Mouse (Mus musculus): ENCODE measurements at regions not wholly inside any gene's neighbourhood (a gene's known extent, or its start where the extent isn't known, plus 50 kb on each side); places are given as distances from the start of the nearest gene placed in this dataset.

DNA sequence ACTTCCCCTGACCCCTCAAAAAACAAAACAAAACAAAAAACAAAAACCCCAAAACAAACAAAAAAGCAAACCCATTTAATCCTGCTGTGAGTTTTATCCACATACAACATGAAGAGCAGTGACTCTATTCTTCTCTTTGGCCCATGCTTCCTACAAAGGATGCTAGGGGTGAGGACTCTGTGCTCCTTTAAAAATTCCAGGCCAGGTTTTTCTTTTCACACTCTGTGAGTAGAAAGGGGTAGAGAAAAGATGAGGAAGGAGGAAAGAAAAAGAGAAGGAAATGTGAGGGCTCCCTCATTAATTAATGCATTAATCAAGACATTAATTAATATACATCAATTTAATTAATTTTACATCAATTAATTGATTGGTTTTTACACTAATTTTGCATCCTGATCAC is 82.9 kb upstream of the Phyhipl start:
- H3K27ac ChIP-seq (ENCODE audit: poor library complexity, severe bottlenecking): no peak overlapping the region
- H3K9me3 ChIP-seq (replicated peaks): no peaks in the 10 kb centered on the region
- H3K27me3 ChIP-seq (replicated peaks): no peaks in the 10 kb centered on the region
- H3K4me1 ChIP-seq (replicated peaks): peaks cover 6% of the 10 kb centered on the region; the same call in 1 of the 2 replicates
- no peak overlapping the region for H3K4me3 ChIP-seq
- ATAC-seq (ENCODE audit: insufficient number of reproducible peaks, low FRiP score): no peak
- no peak overlapping the region for H3K4me2 ChIP-seq
- H3K9ac ChIP-seq: no peak overlapping the region
- no peaks in the 10 kb centered on the region for H3K36me3 ChIP-seq

- Histone ChIP-seq H3K27me3 (replicated peaks) (no peaks in the 10 kb centered on the region), H3K27ac (ENCODE audit: poor library complexity, severe bottlenecking) (no peak overlapping the region), H3K4me1 (replicated peaks) (no peaks in the 10 kb centered on the region), H3K36me3 (no peaks in the 10 kb centered on the region), H3K4me2 (no peak overlapping the region), H3K9ac (no peak overlapping the region), H3K4me3 (no peak overlapping the region), H3K9me3 (replicated peaks) (no peaks in the 10 kb centered on the region)
- WGBS: 71% methylated on average over 12 of the region's 12 CpGs
- no peak for ATAC-seq (ENCODE audit: insufficient number of reproducible peaks, low FRiP score)
These were observed 78.2 kb upstream of the Phyhipl start for GRCm38 (mm10) chr10:70733956-70734355.

GRCm38 (mm10) chr10:70733478-70733877 is 77.7 kb upstream of the Phyhipl start:
- no peak overlapping the region for H3K4me3 ChIP-seq
- H3K4me2 ChIP-seq: no peak overlapping the region
- H3K27me3 ChIP-seq (replicated peaks): no peaks in the 10 kb centered on the region
- H3K9ac ChIP-seq: no peak overlapping the region
- no peaks in the 10 kb centered on the region for H3K9me3 ChIP-seq (replicated peaks)
- no peak for ATAC-seq (ENCODE audit: insufficient number of reproducible peaks, low FRiP score)
- H3K4me1 ChIP-seq (replicated peaks): no peaks in the 10 kb centered on the region
- no peak overlapping the region for H3K27ac ChIP-seq (ENCODE audit: poor library complexity, severe bottlenecking)
- WGBS: 86% methylated on average over 7 of the region's 7 CpGs
- no peaks in the 10 kb centered on the region for H3K36me3 ChIP-seq

DNA sequence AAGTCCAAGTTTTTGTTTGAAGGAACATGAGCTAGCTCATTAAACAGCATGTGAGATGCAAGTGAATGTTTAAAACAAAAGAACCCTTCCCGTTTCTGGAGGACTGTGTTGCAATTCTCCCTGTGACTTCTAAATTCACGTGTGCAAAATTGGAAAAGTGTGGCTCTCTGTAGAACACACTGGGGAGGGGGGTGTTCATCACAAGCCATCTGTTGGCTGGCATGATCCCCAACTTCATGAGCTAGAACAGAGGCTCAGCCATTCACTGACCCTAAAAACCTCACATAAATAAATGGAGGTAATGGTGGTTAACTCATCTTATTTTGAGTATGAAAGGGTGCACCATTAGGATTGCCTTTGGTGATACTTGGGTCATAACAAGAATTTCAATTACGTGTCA is 69.3 kb upstream of the Phyhipl start:
- H3K9me3 ChIP-seq (replicated peaks): no peaks in the 10 kb centered on the region
- WGBS: 82% methylated on average over 3 of the region's 3 CpGs
- H3K4me2 ChIP-seq: no peak overlapping the region
- no peaks in the 10 kb centered on the region for H3K27me3 ChIP-seq (replicated peaks)
- H3K36me3 ChIP-seq: no peaks in the 10 kb centered on the region
- H3K4me3 ChIP-seq: no peak overlapping the region
- no peak overlapping the region for H3K9ac ChIP-seq
- ATAC-seq (ENCODE audit: insufficient number of reproducible peaks, low FRiP score): no peak
- no peak overlapping the region for H3K27ac ChIP-seq (ENCODE audit: poor library complexity, severe bottlenecking)
- H3K4me1 ChIP-seq (replicated peaks): no peaks in the 10 kb centered on the region

GRCm38 (mm10) chr10:70722783-70723182 is 67.0 kb upstream of the Phyhipl start:
- no peak overlapping the region for H3K4me3 ChIP-seq
- 81% methylated on average over 2 of the region's 2 CpGs for WGBS
- H3K27ac ChIP-seq (ENCODE audit: poor library complexity, severe bottlenecking): no peak overlapping the region
- H3K9ac ChIP-seq: no peak overlapping the region
- H3K27me3 ChIP-seq (replicated peaks): no peaks in the 10 kb centered on the region
- no peaks in the 10 kb centered on the region for H3K4me1 ChIP-seq (replicated peaks)
- ATAC-seq (ENCODE audit: insufficient number of reproducible peaks, low FRiP score): no peak
- H3K36me3 ChIP-seq: no peaks in the 10 kb centered on the region
- H3K4me2 ChIP-seq: no peak overlapping the region
- no peaks in the 10 kb centered on the region for H3K9me3 ChIP-seq (replicated peaks)

- Histone ChIP-seq H3K9ac (no peak overlapping the region), H3K9me3 (replicated peaks) (no peaks in the 10 kb centered on the region), H3K4me1 (replicated peaks) (peaks cover 2% of the 10 kb centered on the region), H3K27me3 (replicated peaks) (no peaks in the 10 kb centered on the region), H3K27ac (ENCODE audit: poor library complexity, severe bottlenecking) (no peak overlapping the region), H3K36me3 (no peaks in the 10 kb centered on the region), H3K4me2 (no peak overlapping the region), H3K4me3 (no peak overlapping the region)
- ATAC-seq (ENCODE audit: insufficient number of reproducible peaks, low FRiP score): no peak
- 46% methylated on average over 5 of the region's 5 CpGs for WGBS
These were observed 66.6 kb upstream of the Phyhipl start for GRCm38 (mm10) chr10:70722381-70722780.

GRCm38 (mm10) chr10:70717464-70717863 is 61.7 kb upstream of the Phyhipl start:
- Histone ChIP-seq H3K4me2 (peak overlapping the region; percentile 52), H3K9ac (0 out of 2 replicates have a peak overlapping the region, but pooled peaks have one; percentile 7), H3K27ac (ENCODE audit: poor library complexity, severe bottlenecking) (peak overlapping the region; percentile 64; the same call in 1 of the 2 replicates), H3K4me1 (replicated peaks) (peaks cover 7% of the 10 kb centered on the region), H3K4me3 (peak overlapping the region; percentile 20; the same call in 1 of the 2 replicates), H3K27me3 (replicated peaks) (no peaks in the 10 kb centered on the region), H3K36me3 (no peaks in the 10 kb centered on the region), H3K9me3 (replicated peaks) (no peaks in the 10 kb centered on the region)
- ATAC-seq (ENCODE audit: insufficient number of reproducible peaks, low FRiP score): no peak
- WGBS: 2% methylated on average over 6 of the region's 8 CpGs

DNA sequence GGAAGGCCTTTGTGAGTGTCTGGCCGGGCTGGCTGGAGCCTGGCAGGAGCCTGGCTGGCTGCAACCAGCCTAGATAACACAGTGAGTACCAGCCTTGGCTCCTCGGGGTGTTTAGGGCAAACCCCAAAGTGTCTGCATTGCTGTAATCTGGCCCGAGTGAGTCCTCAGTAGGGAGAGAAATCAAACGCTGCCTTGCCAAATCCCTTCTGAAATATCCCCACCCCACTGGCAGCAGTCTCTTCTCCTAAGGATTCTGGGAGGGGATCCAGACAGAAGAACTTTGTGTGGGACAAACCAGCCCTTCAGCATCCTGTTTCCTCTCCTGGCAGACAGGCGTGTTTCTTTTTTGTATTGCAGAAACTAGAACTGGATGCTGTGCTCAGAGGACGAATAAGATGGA is 61.3 kb upstream of the Phyhipl start:
- 12% methylated on average over 6 of the region's 6 CpGs for WGBS
- Histone ChIP-seq H3K36me3 (no peaks in the 10 kb centered on the region), H3K4me2 (peak overlapping the region; percentile 52), H3K27ac (ENCODE audit: poor library complexity, severe bottlenecking) (no peak overlapping the region), H3K9ac (no peak overlapping the region), H3K4me3 (peak overlapping the region; percentile 20; the same call in 1 of the 2 replicates), H3K4me1 (replicated peaks) (peaks cover 7% of the 10 kb centered on the region), H3K9me3 (replicated peaks) (no peaks in the 10 kb centered on the region), H3K27me3 (replicated peaks) (no peaks in the 10 kb centered on the region)
- no peak for ATAC-seq (ENCODE audit: insufficient number of reproducible peaks, low FRiP score)

DNA sequence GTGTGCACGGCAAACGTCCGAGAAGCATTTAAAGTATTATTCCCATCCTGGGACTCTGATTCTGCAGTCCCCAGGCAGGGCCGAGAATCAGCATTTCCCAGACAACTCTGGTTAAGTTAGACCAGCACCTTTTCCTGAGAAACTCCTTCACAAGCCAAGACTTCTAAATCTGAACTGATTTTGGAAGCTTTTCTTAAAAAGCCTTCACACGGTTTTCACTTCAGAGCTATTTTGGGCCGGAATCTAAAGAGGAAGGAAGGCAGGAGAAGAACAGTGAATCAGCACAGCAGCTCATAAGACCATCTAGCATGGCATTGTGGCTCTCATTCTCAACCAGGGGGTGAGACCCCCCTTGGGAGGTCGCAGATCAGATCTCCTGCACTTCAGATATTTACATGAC is 57.5 kb upstream of the Phyhipl start:
- 71% methylated on average over 7 of the region's 7 CpGs for WGBS
- no peaks in the 10 kb centered on the region for H3K36me3 ChIP-seq
- H3K4me3 ChIP-seq: no peak overlapping the region
- H3K4me1 ChIP-seq (replicated peaks): peaks cover 7% of the 10 kb centered on the region
- H3K9ac ChIP-seq: no peak overlapping the region
- ATAC-seq (ENCODE audit: insufficient number of reproducible peaks, low FRiP score): no peak
- H3K27ac ChIP-seq (ENCODE audit: poor library complexity, severe bottlenecking): no peak overlapping the region
- no peaks in the 10 kb centered on the region for H3K9me3 ChIP-seq (replicated peaks)
- no peak overlapping the region for H3K4me2 ChIP-seq
- H3K27me3 ChIP-seq (replicated peaks): no peaks in the 10 kb centered on the region

GRCm38 (mm10) chr10:70708806-70709205 is 53.0 kb upstream of the Phyhipl start:
- Histone ChIP-seq H3K27me3 (replicated peaks) (no peaks in the 10 kb centered on the region), H3K9ac (no peak overlapping the region), H3K4me3 (no peak overlapping the region), H3K4me2 (no peak overlapping the region), H3K9me3 (replicated peaks) (peaks cover 4% of the 10 kb centered on the region), H3K27ac (ENCODE audit: poor library complexity, severe bottlenecking) (no peak overlapping the region), H3K4me1 (replicated peaks) (no peaks in the 10 kb centered on the region), H3K36me3 (no peaks in the 10 kb centered on the region)
- 66% methylated on average over 3 of the region's 3 CpGs for WGBS
- no peak for ATAC-seq (ENCODE audit: insufficient number of reproducible peaks, low FRiP score)
